Mouse (Mus musculus): ENCODE results near the gene Mgat1. TPM values are rescaled to one million over a fixed set of nuclear protein-coding genes. Genes with fewer than 3 reads are reported as not detected.
"Not testable (repeated sequence)": the region's sequence is repeated elsewhere in the genome, so short reads cannot be mapped to it uniquely, and the experiment has no call there.

Gene Mgat1
- polyA plus RNA-seq, 1 experiment from 2014 or later = 43.2 TPM

DNA sequence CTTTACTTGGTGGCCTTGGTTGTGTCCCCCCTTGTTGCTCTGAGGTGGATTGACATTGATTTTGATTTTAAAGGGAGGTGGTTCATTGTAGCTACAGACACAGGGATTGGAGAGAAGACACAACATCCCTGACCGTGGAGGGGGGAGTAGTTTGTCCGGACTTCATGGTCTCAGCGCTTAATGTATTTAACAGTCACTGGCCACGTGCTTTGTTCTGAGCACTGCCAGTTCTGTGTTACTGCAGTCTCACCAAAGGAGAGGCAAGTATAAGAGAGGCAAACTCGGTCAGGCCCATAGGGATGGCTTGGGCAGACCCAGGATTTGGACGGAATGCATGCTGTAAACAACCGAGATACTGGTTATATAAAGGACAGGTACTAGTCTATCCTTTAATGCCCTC, 20.1 kb downstream of the Mgat1 start:
- Histone ChIP-seq H3K36me3 (ENCODE audit: inconsistent target) (peaks cover 52% of the 10 kb centered on the region), H3K79me2 (ENCODE audit: inconsistent target) (peaks cover 47% of the 10 kb centered on the region), H3K4me3 (ENCODE audit: inconsistent target) (no peak overlapping the region), H3K27ac (no peak overlapping the region)
- 92% methylated on average over 7 of the region's 7 CpGs for WGBS (ENCODE audit: missing documents)

DNA sequence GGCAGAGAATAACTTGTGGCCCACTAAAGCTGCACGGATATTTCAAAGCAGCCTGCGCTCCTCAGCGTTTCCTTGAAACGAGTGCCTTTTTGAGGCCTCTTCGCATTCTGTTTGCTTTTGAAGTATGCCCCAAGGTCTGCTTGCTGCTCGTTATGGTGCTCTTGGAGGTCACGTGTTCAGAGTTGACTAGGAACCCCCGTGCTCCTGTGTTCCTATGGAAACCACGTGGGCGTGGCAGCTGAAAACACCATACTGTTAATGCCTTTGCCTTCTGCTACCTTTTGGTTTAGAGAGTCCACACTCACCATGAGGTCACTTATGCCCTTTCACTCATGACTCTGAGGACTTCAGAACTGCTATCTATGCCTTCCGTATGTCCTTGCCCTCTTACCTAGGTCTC, 20.6 kb downstream of the Mgat1 start:
- no peak overlapping the region for H3K4me3 ChIP-seq (ENCODE audit: inconsistent target)
- no peak overlapping the region for H3K27ac ChIP-seq
- WGBS (ENCODE audit: missing documents) = 86% methylated on average over 11 of the region's 11 CpGs
- H3K36me3 ChIP-seq (ENCODE audit: inconsistent target) = peaks cover 47% of the 10 kb centered on the region
- H3K79me2 ChIP-seq (ENCODE audit: inconsistent target) = peaks cover 42% of the 10 kb centered on the region

DNA sequence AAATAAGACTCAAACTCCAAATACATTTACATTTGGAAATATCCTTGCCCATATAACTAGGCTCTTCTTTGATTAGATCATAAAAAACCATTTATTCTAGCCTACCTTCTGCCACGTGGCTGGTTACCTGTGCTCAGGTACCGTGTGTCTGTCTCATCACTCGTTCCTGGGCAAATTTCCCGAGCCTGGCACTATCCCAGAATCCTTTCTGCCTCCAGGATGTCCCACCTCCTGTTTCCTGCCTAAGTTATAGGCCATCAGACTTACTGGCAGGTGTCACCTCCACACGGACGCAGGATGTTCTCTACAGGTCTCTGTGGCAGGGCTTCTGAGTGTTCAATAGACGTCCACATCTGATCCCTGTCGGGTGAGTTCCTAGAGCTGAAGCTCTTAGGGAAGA, 21.1 kb downstream of the Mgat1 start:
- H3K4me3 ChIP-seq (ENCODE audit: inconsistent target) = no peak overlapping the region
- H3K27ac ChIP-seq = no peak overlapping the region
- peaks cover 43% of the 10 kb centered on the region for H3K36me3 ChIP-seq (ENCODE audit: inconsistent target)
- WGBS (ENCODE audit: missing documents) = 90% methylated on average over 8 of the region's 8 CpGs
- peaks cover 37% of the 10 kb centered on the region for H3K79me2 ChIP-seq (ENCODE audit: inconsistent target)

DNA sequence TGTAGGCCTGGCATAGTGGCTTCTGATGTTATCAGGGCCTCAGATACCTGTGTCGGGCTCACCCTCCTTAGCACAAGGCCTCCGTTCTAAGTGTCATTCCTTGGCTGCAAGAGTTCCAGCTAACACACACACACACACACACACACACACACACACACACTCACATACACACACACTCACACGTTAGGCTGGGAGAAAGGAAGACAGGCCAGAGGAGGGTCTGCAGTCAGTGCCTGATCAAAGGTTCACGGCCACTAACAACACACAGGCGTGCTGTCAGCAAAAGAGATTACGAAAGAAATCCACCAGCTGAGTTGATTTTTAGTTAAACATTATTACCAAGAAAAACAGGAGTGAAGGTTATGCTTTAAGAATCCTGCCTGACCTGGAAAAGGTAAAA, 22.7 kb downstream of the Mgat1 start:
- 85% methylated on average over 5 of the region's 6 CpGs for WGBS (ENCODE audit: missing documents)
- peaks cover 28% of the 10 kb centered on the region; the same call in 1 of the 2 replicates for H3K36me3 ChIP-seq (ENCODE audit: inconsistent target)
- H3K79me2 ChIP-seq (ENCODE audit: inconsistent target) = peaks cover 21% of the 10 kb centered on the region
- H3K4me3 ChIP-seq (ENCODE audit: inconsistent target) = no peak overlapping the region
- H3K27ac ChIP-seq = no peak overlapping the region

DNA sequence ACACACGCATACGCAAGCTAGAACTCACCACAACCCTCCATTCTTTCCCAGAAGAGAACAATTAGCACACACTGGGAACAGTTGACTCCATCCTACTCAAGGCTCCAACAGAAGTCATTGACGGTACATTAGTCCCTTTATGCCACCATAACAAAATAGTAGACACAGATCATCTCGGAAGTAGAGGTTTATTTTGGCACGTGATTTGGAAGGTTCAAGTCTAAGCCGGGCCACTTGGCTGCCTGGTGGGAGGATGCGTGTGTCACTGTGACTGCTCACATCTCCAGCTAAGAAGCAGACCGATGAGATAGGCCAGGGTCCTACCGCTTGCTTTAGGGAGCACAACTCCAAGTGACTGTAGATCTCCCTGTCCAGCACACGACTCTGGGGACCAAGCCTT, 23.3 kb downstream of the Mgat1 start:
- Histone ChIP-seq H3K79me2 (ENCODE audit: inconsistent target) (peaks cover 15% of the 10 kb centered on the region), H3K27ac (no peak overlapping the region), H3K4me3 (ENCODE audit: inconsistent target) (no peak overlapping the region), H3K36me3 (ENCODE audit: inconsistent target) (peaks cover 22% of the 10 kb centered on the region; the same call in 1 of the 2 replicates)
- WGBS (ENCODE audit: missing documents) = 93% methylated on average over 10 of the region's 10 CpGs

DNA sequence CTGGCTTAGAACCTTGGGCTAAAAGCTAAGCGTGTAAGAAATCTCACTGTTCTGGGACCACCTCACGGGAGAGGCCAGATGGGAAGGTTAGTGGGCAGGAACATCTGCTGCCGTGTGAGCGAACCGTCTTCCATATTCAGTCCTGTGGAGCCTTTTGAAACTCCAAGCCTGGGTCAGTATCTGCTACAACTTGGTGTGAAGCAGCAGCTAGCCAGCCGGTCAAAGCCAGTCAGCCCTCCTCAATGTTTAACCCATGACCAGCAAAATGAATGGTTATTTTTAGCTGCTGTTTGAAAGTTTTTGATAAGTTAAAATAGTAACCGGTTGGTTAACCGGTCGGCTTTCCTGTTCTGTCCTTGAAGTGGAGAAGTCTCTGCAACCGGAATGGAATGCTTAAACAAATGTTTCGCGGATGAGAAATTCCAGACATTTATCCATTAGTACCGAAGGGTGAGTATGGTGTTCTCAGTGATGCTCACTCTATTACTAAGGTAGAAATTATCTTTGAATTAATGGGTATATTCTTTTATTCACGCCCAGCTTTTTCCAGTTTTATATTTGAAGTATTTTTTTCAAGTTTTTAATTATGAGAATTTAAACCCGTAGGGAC, 24.1 kb downstream of the Mgat1 start:
- Histone ChIP-seq H3K27ac (no peak overlapping the region), H3K36me3 (ENCODE audit: inconsistent target) (peaks cover 14% of the 10 kb centered on the region; the same call in 1 of the 2 replicates), H3K4me3 (ENCODE audit: inconsistent target) (no peak overlapping the region), H3K79me2 (ENCODE audit: inconsistent target) (peaks cover 7% of the 10 kb centered on the region; the same call in 1 of the 2 replicates)
- 92% methylated on average over 14 of the region's 15 CpGs for WGBS (ENCODE audit: missing documents)

DNA sequence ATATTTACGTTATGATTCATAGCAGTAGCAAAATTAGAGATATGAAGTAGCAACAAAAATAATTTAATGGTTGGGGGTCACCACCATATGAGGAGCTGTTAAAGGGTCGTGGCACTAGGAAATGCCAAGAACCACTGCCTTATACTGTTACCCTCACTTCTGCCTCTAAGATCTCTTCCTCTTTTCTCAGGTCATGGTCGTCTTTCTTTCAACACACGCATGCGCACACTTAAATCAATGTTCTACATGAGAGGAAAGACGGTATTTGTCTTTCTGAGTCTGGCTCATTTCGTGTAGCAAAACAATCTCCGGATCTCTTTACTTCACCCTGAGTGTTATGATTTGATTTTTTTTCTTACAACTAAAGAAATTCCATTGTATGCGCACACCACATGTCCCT, 25.8 kb downstream of the Mgat1 start:
- Histone ChIP-seq H3K79me2 (ENCODE audit: inconsistent target) (no peaks in the 10 kb centered on the region), H3K36me3 (ENCODE audit: inconsistent target) (0 out of 2 replicates have a peak, but pooled peaks cover 6% of the 10 kb centered on the region), H3K4me3 (ENCODE audit: inconsistent target) (no peak overlapping the region), H3K27ac (no peak overlapping the region)
- 70% methylated on average over 9 of the region's 9 CpGs for WGBS (ENCODE audit: missing documents)

DNA sequence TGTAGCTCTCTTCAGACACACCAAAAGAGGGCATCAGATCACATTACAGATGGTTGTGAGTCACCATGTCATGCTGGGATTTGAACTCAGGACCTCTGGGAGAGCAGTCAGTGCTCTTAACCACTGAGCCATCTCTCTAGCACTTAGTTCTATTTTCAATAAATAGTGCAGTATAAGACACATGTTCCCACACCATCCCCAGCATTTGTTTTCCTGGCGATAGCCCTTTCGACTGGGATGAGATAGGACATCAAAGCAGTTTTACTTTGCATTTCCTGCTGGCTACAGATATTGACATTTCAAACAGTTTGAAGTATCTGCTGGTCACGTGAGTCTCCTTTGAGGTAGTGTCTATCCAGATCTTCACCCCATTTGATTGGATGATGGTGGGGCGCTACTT, 26.4 kb downstream of the Mgat1 start:
- Histone ChIP-seq H3K27ac (no peak overlapping the region), H3K79me2 (ENCODE audit: inconsistent target) (no peaks in the 10 kb centered on the region), H3K36me3 (ENCODE audit: inconsistent target) (0 out of 2 replicates have a peak, but pooled peaks cover under 1% of the 10 kb centered on the region), H3K4me3 (ENCODE audit: inconsistent target) (no peak overlapping the region)
- WGBS (ENCODE audit: missing documents) = 93% methylated on average over 4 of the region's 4 CpGs

DNA sequence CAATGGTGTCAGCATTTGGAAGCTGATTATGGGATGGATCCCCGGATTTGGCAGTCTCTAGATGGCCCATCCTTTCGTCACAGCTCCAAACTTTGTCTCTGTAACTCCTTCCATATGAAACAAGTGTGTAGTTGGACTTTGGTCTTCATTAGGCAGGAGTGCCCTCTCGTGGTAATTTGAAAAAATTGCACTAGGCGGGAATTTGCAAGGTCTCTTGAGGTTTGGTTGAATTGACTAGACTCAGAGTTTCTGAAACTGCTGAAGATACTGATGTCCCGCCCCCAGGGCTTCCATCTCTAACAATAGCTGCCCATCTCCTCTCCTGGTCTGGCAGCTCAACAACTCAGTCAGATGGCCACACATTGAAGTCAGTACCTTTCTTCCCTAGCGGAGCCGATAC, 27.3 kb downstream of the Mgat1 start:
- 34% methylated on average over 7 of the region's 7 CpGs for WGBS (ENCODE audit: missing documents)

DNA sequence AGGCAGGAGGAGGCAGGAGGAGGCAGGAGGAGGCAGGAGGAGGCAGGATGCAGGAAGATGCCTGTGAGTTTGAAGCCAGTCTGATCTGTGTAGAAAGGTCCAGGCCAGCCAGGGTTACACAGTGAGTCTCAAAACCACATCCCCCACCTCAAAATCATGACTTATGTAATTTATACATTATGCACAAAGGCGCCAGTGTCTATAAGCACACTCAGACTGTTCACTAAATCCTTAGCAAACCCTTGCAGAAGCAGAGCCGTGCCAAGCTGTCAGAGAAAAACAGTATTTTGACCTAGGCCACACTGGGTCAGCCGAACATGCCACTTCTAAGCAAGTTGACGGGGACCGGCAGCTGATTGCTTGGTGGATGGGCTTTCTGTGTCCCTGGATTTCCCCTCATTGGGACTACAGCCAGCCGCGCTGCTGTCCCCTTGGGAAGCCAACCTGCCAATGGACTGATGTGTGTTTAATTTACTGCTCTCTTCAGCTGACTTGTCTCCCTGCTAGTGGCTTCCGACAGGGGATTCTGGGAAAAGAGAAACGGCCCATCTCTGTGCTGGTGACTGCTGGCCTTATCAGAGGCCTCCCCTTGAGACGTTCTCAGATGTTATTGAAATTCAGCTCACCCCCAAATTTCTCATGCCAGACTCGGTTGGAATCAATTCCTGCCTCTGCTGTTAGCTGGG, 30.0 kb downstream of the Mgat1 start:
- 92% methylated on average over 11 of the region's 11 CpGs for WGBS (ENCODE audit: missing documents)
- no peaks in the 10 kb centered on the region for H3K36me3 ChIP-seq (ENCODE audit: inconsistent target)
- no peak overlapping the region for H3K27ac ChIP-seq
- no peak overlapping the region for H3K4me3 ChIP-seq (ENCODE audit: inconsistent target)
- H3K79me2 ChIP-seq (ENCODE audit: inconsistent target) = no peaks in the 10 kb centered on the region

More for the DNA sequence above, 27.3 kb downstream of the Mgat1 start:
- Histone ChIP-seq H3K36me3 (ENCODE audit: inconsistent target) (no peaks in the 10 kb centered on the region), H3K79me2 (ENCODE audit: inconsistent target) (no peaks in the 10 kb centered on the region), H3K4me3 (ENCODE audit: inconsistent target) (no peak overlapping the region), H3K27ac (no peak overlapping the region)

DNA sequence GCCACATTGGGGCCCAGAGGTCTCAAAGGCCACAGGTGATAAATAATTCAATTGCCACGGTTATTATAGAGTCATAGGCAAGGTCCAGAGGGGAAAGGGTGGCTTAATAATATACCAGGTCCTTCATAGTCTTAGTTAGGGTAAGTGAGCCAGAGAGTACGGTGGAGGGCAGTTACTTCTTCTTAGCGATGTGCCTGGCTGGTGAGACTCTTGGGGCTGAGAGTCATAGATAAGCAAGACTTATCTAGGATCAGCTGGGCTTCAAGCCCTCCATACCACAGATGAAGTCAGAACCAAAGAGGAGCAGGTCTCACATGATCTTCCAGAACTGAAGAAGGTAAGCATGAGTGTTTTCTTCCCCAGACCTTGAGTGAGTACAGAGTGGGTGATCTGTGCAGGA, 34.2 kb downstream of the Mgat1 start, which contains the start of gene Olfr1393:
TSS of gene Olfr1393 (plus strand) at position 83 of the 400 bp plus-strand sequence.
- no peak within 1 kb of the TSS for H3K4me3 ChIP-seq (ENCODE audit: inconsistent target)
- H3K27ac ChIP-seq = no peak within 1 kb of the TSS
- no peaks in the 10 kb centered on the region for H3K36me3 ChIP-seq (ENCODE audit: inconsistent target)
- WGBS (ENCODE audit: missing documents) = 82% methylated on average over 3 of the region's 3 CpGs
- no peaks in the 10 kb centered on the region for H3K79me2 ChIP-seq (ENCODE audit: inconsistent target)

DNA sequence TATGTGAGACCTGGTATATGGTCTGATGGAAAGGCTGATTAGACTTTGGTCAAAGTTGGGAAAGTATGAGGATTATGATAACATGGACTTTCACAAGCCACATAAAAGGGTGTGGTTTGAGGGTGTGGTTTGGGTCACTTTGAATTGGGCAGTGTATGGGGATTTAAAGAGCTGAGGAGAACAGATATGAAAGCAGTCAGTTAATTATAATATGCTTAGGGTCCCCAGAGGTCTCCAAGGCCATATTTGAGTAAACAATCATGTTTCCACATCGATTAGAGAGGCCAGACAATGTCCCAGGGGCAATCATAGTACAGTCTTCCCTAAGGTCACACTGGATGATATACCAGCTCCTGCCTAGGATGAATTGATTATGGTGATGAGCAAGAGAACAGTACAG, 41.0 kb downstream of the Mgat1 start, which contains the start of gene Olfr1392:
TSS of gene Olfr1392 (plus strand) at position 301 of the 400 bp plus-strand sequence.
- not testable (repeated sequence) for H3K27ac ChIP-seq; H3K4me3 ChIP-seq (ENCODE audit: inconsistent target); H3K36me3 ChIP-seq (ENCODE audit: inconsistent target); H3K79me2 ChIP-seq (ENCODE audit: inconsistent target)
- 80% methylated on average over 1 of the region's 1 CpGs for WGBS (ENCODE audit: missing documents)

DNA sequence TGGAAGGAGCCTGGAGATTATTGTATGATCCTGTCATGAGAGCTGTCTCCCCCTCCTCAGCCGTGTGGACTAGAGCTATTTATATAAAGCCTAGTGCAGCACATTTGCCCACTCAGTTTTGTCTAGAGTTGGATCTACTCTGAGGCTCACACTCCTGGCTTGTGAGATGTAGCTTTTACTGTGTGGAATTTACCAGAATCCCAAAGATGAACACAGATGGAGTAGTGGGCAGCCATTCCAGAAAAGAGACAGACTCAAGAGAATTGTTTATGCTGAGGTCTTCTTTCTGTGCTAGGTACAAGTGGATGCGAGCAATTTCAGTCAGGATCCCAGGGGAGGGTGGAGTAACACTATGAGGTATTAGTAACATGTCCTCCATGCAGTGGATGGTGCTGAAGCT, 43.3 kb downstream of the Mgat1 start:
- no peaks in the 10 kb centered on the region for H3K36me3 ChIP-seq (ENCODE audit: inconsistent target)
- no peak overlapping the region for H3K4me3 ChIP-seq (ENCODE audit: inconsistent target)
- WGBS (ENCODE audit: missing documents) = 96% methylated on average over 2 of the region's 2 CpGs
- H3K27ac ChIP-seq = no peak overlapping the region
- H3K79me2 ChIP-seq (ENCODE audit: inconsistent target) = no peaks in the 10 kb centered on the region

DNA sequence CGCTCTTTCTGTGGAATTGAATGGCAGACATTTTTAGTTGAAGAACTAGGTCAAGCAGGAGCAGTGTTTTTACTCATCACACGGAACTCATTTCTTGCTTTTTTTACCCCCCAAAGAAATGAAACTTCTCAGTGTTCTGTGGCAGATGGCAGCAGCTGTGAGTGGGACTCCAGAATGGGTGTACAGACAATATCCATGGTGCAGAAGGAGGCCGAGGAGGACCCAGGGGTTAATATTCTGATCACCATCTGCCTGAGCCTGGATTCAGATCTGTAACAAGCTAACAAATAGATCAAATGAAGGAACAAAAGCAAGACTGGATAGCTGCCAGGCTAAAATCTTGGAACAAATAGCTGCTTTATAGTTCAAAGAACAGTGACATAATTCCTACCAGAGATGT, 48.8 kb downstream of the Mgat1 start:
- Histone ChIP-seq H3K4me3 (ENCODE audit: inconsistent target) (no peak overlapping the region), H3K27ac (no peak overlapping the region), H3K36me3 (ENCODE audit: inconsistent target) (no peaks in the 10 kb centered on the region), H3K79me2 (ENCODE audit: inconsistent target) (no peaks in the 10 kb centered on the region)
- 84% methylated on average over 3 of the region's 3 CpGs for WGBS (ENCODE audit: missing documents)

DNA sequence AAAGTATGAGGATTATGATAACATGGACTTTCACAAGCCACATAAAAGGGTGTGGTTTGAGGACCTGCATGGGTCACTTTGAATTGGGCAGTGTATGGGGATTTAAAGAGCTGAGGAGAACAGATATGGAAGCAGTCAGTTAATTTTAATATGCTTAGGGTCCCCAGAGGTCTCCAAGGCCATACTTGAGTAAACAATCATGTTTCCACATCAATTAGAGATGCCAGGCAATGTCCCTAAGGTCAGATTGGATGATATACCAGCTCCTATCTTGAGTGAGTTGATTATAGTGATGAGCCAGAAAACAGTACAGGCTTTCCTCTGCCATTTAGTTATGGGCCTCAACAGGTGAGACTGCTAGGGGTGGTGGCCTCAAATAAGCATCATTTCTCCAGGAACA, 60.5 kb downstream of the Mgat1 start, which contains the start of gene Olfr10:
TSS of gene Olfr10 (plus strand) at position 301 of the 400 bp plus-strand sequence.
- Histone ChIP-seq H3K4me3 (ENCODE audit: inconsistent target) (no peak within 1 kb of the TSS), H3K79me2 (ENCODE audit: inconsistent target) (no peaks in the 10 kb centered on the region), H3K27ac (no peak within 1 kb of the TSS), H3K36me3 (ENCODE audit: inconsistent target) (no peaks in the 10 kb centered on the region)
